Mouse (Mus musculus): ENCODE measurements around the gene Phgr1. TPM values are rescaled to one million over a fixed set of nuclear protein-coding genes. Genes with fewer than 3 reads are reported as not detected.
A peak's percentile ranks its signal among the peaks of the same experiment; 100 is the strongest.

The Phgr1 gene
- polyA plus RNA-seq, 1 experiment from 2014 or later, result not detected

GRCm38 (mm10) chr2:118730622-118730915, 42.0 kb upstream of the Phgr1 start:
- H3K36me3 ChIP-seq (ENCODE audit: control insufficient read depth, insufficient read depth, low read length), result no peaks in the 10 kb centered on the region
- H3K4me2 ChIP-seq (ENCODE audit: low read depth), result no peak overlapping the region
- peaks cover 12% of the 10 kb centered on the region; the same call in 1 of the 2 replicates for H3K27me3 ChIP-seq (ENCODE audit: control insufficient read depth, insufficient read depth, low read length)
- H3K4me3 ChIP-seq (ENCODE audit: low read depth, low read length), result no peak overlapping the region
- no peak overlapping the region for H3K9ac ChIP-seq (ENCODE audit: low read length)
- H3K27ac ChIP-seq (ENCODE audit: low read depth, low read length), result no peak overlapping the region
- WGBS, result 5% methylated on average over 3 of the region's 3 CpGs
- ATAC-seq (ENCODE audit: insufficient read depth, low FRiP score, low TSS enrichment) (no peak), DNase-seq (ENCODE audit: low spot score) (peak; percentile 51)
- H3K9me3 ChIP-seq (ENCODE audit: control insufficient read depth, low read length), result no peaks in the 10 kb centered on the region
- peaks cover 3% of the 10 kb centered on the region; the same call in 1 of the 2 replicates for H3K4me1 ChIP-seq (ENCODE audit: control insufficient read depth, insufficient read depth, low read length)

- H3K9me3 ChIP-seq (ENCODE audit: control insufficient read depth, low read length), result no peaks in the 10 kb centered on the region
- no peak overlapping the region for H3K27ac ChIP-seq (ENCODE audit: low read depth, low read length)
- no peak overlapping the region for H3K4me3 ChIP-seq (ENCODE audit: low read depth, low read length)
- H3K4me2 ChIP-seq (ENCODE audit: low read depth), result no peak overlapping the region
- H3K9ac ChIP-seq (ENCODE audit: low read length), result no peak overlapping the region
- H3K4me1 ChIP-seq (ENCODE audit: control insufficient read depth, insufficient read depth, low read length), result peaks cover 3% of the 10 kb centered on the region; the same call in 1 of the 2 replicates
- no peak for DNase-seq (ENCODE audit: low spot score)
- H3K27me3 ChIP-seq (ENCODE audit: control insufficient read depth, insufficient read depth, low read length), result peaks cover 12% of the 10 kb centered on the region; the same call in 1 of the 2 replicates
- no peaks in the 10 kb centered on the region for H3K36me3 ChIP-seq (ENCODE audit: control insufficient read depth, insufficient read depth, low read length)
- ATAC-seq (ENCODE audit: insufficient read depth, low FRiP score, low TSS enrichment), result no peak
- WGBS, result 79% methylated on average over 5 of the region's 5 CpGs
These were observed 40.6 kb upstream of the Phgr1 start for GRCm38 (mm10) chr2:118731981-118732380.

GRCm38 (mm10) chr2:118733341-118733740, 39.2 kb upstream of the Phgr1 start:
- no peak overlapping the region for H3K27ac ChIP-seq (ENCODE audit: low read depth, low read length)
- no peak overlapping the region for H3K4me3 ChIP-seq (ENCODE audit: low read depth, low read length)
- H3K36me3 ChIP-seq (ENCODE audit: control insufficient read depth, insufficient read depth, low read length), result no peaks in the 10 kb centered on the region
- no peak overlapping the region for H3K9ac ChIP-seq (ENCODE audit: low read length)
- peaks cover under 1% of the 10 kb centered on the region; the same call in 1 of the 2 replicates for H3K4me1 ChIP-seq (ENCODE audit: control insufficient read depth, insufficient read depth, low read length)
- DNase-seq (ENCODE audit: low spot score), result no peak
- H3K27me3 ChIP-seq (ENCODE audit: control insufficient read depth, insufficient read depth, low read length), result peaks cover 10% of the 10 kb centered on the region; the same call in 1 of the 2 replicates
- ATAC-seq (ENCODE audit: insufficient read depth, low FRiP score, low TSS enrichment), result no peak
- H3K4me2 ChIP-seq (ENCODE audit: low read depth), result no peak overlapping the region
- no peaks in the 10 kb centered on the region for H3K9me3 ChIP-seq (ENCODE audit: control insufficient read depth, low read length)
- WGBS, result 67% methylated on average over 5 of the region's 5 CpGs

GRCm38 (mm10) chr2:118740341-118740740, 32.2 kb upstream of the Phgr1 start:
- DNase-seq (ENCODE audit: low spot score), result no peak
- Histone ChIP-seq H3K9me3 (ENCODE audit: control insufficient read depth, low read length) (no peaks in the 10 kb centered on the region), H3K36me3 (ENCODE audit: control insufficient read depth, insufficient read depth, low read length) (no peaks in the 10 kb centered on the region), H3K4me1 (ENCODE audit: control insufficient read depth, insufficient read depth, low read length) (peaks cover 9% of the 10 kb centered on the region), H3K27me3 (ENCODE audit: control insufficient read depth, insufficient read depth, low read length) (peaks cover 8% of the 10 kb centered on the region), H3K4me2 (ENCODE audit: low read depth) (no peak overlapping the region), H3K9ac (ENCODE audit: low read length) (no peak overlapping the region), H3K27ac (ENCODE audit: low read depth, low read length) (no peak overlapping the region), H3K4me3 (ENCODE audit: low read depth, low read length) (no peak overlapping the region)
- 73% methylated on average over 3 of the region's 3 CpGs for WGBS
- ATAC-seq (ENCODE audit: insufficient read depth, low FRiP score, low TSS enrichment), result no peak

GRCm38 (mm10) chr2:118741183-118741582, 31.4 kb upstream of the Phgr1 start:
- peaks cover 8% of the 10 kb centered on the region for H3K27me3 ChIP-seq (ENCODE audit: control insufficient read depth, insufficient read depth, low read length)
- H3K9ac ChIP-seq (ENCODE audit: low read length), result no peak overlapping the region
- peaks cover 9% of the 10 kb centered on the region for H3K4me1 ChIP-seq (ENCODE audit: control insufficient read depth, insufficient read depth, low read length)
- no peak for DNase-seq (ENCODE audit: low spot score)
- H3K27ac ChIP-seq (ENCODE audit: low read depth, low read length), result no peak overlapping the region
- H3K4me2 ChIP-seq (ENCODE audit: low read depth), result no peak overlapping the region
- WGBS, result 73% methylated on average over 9 of the region's 9 CpGs
- no peaks in the 10 kb centered on the region for H3K9me3 ChIP-seq (ENCODE audit: control insufficient read depth, low read length)
- H3K4me3 ChIP-seq (ENCODE audit: low read depth, low read length), result no peak overlapping the region
- ATAC-seq (ENCODE audit: insufficient read depth, low FRiP score, low TSS enrichment), result no peak
- no peaks in the 10 kb centered on the region for H3K36me3 ChIP-seq (ENCODE audit: control insufficient read depth, insufficient read depth, low read length)

- Histone ChIP-seq H3K36me3 (ENCODE audit: control insufficient read depth, insufficient read depth, low read length) (no peaks in the 10 kb centered on the region), H3K4me2 (ENCODE audit: low read depth) (no peak overlapping the region), H3K9me3 (ENCODE audit: control insufficient read depth, low read length) (no peaks in the 10 kb centered on the region), H3K9ac (ENCODE audit: low read length) (no peak overlapping the region), H3K27ac (ENCODE audit: low read depth, low read length) (no peak overlapping the region), H3K27me3 (ENCODE audit: control insufficient read depth, insufficient read depth, low read length) (peaks cover 8% of the 10 kb centered on the region), H3K4me1 (ENCODE audit: control insufficient read depth, insufficient read depth, low read length) (peaks cover 22% of the 10 kb centered on the region), H3K4me3 (ENCODE audit: low read depth, low read length) (no peak overlapping the region)
- ATAC-seq (ENCODE audit: insufficient read depth, low FRiP score, low TSS enrichment) (no peak), DNase-seq (ENCODE audit: low spot score) (peak; percentile 50)
- 25% methylated on average over 8 of the region's 8 CpGs for WGBS
These were observed 29.2 kb upstream of the Phgr1 start for GRCm38 (mm10) chr2:118743261-118743943.

GRCm38 (mm10) chr2:118744621-118745020, 27.9 kb upstream of the Phgr1 start:
- Histone ChIP-seq H3K9ac (ENCODE audit: low read length) (no peak overlapping the region), H3K36me3 (ENCODE audit: control insufficient read depth, insufficient read depth, low read length) (no peaks in the 10 kb centered on the region; the same call in 1 of the 2 replicates), H3K4me2 (ENCODE audit: low read depth) (peak overlapping the region; percentile 97; the same call in 1 of the 2 replicates), H3K27ac (ENCODE audit: low read depth, low read length) (no peak overlapping the region), H3K27me3 (ENCODE audit: control insufficient read depth, insufficient read depth, low read length) (peaks cover 8% of the 10 kb centered on the region), H3K4me3 (ENCODE audit: low read depth, low read length) (no peak overlapping the region), H3K4me1 (ENCODE audit: control insufficient read depth, insufficient read depth, low read length) (peaks cover 24% of the 10 kb centered on the region), H3K9me3 (ENCODE audit: control insufficient read depth, low read length) (no peaks in the 10 kb centered on the region)
- DNase-seq (ENCODE audit: low spot score) (no peak), ATAC-seq (ENCODE audit: insufficient read depth, low FRiP score, low TSS enrichment) (no peak)
- 4% methylated on average over 7 of the region's 7 CpGs for WGBS

GRCm38 (mm10) chr2:118745232-118745884, 27.2 kb upstream of the Phgr1 start, which contains the start of gene Inafm2:
Gene Inafm2, plus strand, starts transcription at chr2:118745758.
- Histone ChIP-seq H3K27me3 (ENCODE audit: control insufficient read depth, insufficient read depth, low read length) (peaks cover 8% of the 10 kb centered on the region), H3K9ac (ENCODE audit: low read length) (peak within 1 kb of the TSS; percentile 90), H3K4me2 (ENCODE audit: low read depth) (peak within 1 kb of the TSS; percentile 97), H3K36me3 (ENCODE audit: control insufficient read depth, insufficient read depth, low read length) (no peaks in the 10 kb centered on the region; the same call in 1 of the 2 replicates), H3K4me3 (ENCODE audit: low read depth, low read length) (peak within 1 kb of the TSS; percentile 92), H3K27ac (ENCODE audit: low read depth, low read length) (peak within 1 kb of the TSS; percentile 49; the same call in 1 of the 2 replicates), H3K4me1 (ENCODE audit: control insufficient read depth, insufficient read depth, low read length) (peaks cover 24% of the 10 kb centered on the region), H3K9me3 (ENCODE audit: control insufficient read depth, low read length) (no peaks in the 10 kb centered on the region)
- peak; percentile 86 for ATAC-seq (ENCODE audit: insufficient read depth, low FRiP score, low TSS enrichment)
- peak; percentile 94 for DNase-seq (ENCODE audit: low spot score)
- WGBS, result under 1% methylated on average over 28 of the region's 57 CpGs

All from neural tube, embryonic 11.5 days (tissue).